Mouse (Mus musculus) cerebellum, adult 2 months (tissue): ENCODE measurements around the gene Ankra2.

ENCODE experiments used
- CTCF ChIP-seq: fragments of 200-500 bp; IDR thresholded peaks from 2 replicates; pipeline ENCODE4 v1.5.1; 2011; ENCODE audit warnings: low read depth, mild to moderate bottlenecking, control low read depth, low read length, moderate library complexity, borderline replicate concordance; ENCODE audit not compliant: insufficient read depth
- POLR2A ChIP-seq: fragments of 200-500 bp; IDR thresholded peaks from 2 replicates; pipeline ENCODE4 v1.6.1; 2011; ENCODE audit warnings: low read length, control low read depth, borderline replicate concordance; ENCODE audit not compliant: insufficient read depth

DNA sequence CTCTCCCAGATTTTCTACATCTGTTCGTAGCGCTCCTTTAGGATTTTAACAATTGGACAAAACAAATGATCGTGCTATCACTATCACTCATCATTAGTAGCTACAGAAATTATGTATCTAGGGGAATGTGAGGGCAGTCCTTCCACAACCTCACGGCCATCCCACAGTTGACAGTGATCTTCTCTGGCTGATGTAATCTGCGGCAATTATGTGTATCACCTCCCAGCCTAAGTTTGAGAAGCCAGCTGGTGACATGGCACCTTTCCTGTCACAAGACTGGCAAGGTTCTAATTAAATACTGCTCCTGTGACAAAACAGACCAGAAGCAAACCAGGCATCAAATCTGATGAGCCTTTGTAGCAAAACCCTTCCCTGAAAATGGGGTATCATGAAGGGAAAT, 45.1 kb downstream of the Ankra2 start:
- no peak for TF ChIP-seq CTCF
- TF ChIP-seq POLR2A = no peak
